Mouse (Mus musculus) kidney, postnatal 4 days (tissue): ENCODE measurements around the gene Tnrc6b.
"Not testable (repeated sequence)": the region's sequence is repeated elsewhere in the genome, so short reads cannot be mapped to it uniquely, and the experiment has no call there.

Experiments
- DNase-seq, 2 experiments: peaks; one replicate each; pipeline ENCODE4 v3.0.0; 2021; ENCODE audit warnings: mixed read lengths in 2 of 2

Gene Tnrc6b

GRCm38 (mm10) chr15:80702910-80703309 lies 8.2 kb upstream of the Tnrc6b start:
- no peak for DNase-seq

GRCm38 (mm10) chr15:80703495-80703894 lies 7.6 kb upstream of the Tnrc6b start:
- DNase-seq = no peak

GRCm38 (mm10) chr15:80704267-80704666 lies 6.8 kb upstream of the Tnrc6b start:
- peak; percentile 86 to 90 for DNase-seq

- DNase-seq = peak; percentile 91 to 92
Measured at GRCm38 (mm10) chr15:80705828-80706549, 5.1 kb upstream of the Tnrc6b start.

- DNase-seq = no peak
Measured at GRCm38 (mm10) chr15:80706596-80706995, 4.5 kb upstream of the Tnrc6b start.

GRCm38 (mm10) chr15:80707088-80707487 lies 4.0 kb upstream of the Tnrc6b start:
- peak; percentile 80 to 84 for DNase-seq

- peak; percentile 51 to 66 for DNase-seq
Measured at GRCm38 (mm10) chr15:80709593-80709992, 1.5 kb upstream of the Tnrc6b start.

GRCm38 (mm10) chr15:80710257-80710607 lies 881 bp upstream of the Tnrc6b start:
- no peak for DNase-seq

- peak; percentile 66 to 81 for DNase-seq
Measured at GRCm38 (mm10) chr15:80711401-80712151, 463 bp downstream of the Tnrc6b start.

- no peak for DNase-seq
Measured at GRCm38 (mm10) chr15:80714299-80714698, 3.2 kb downstream of the Tnrc6b start.

- DNase-seq = peak in 1 of 2 experiments; percentile 19
Measured at GRCm38 (mm10) chr15:80716631-80717135, 5.6 kb downstream of the Tnrc6b start.

GRCm38 (mm10) chr15:80717431-80717830 lies 6.3 kb downstream of the Tnrc6b start:
- no peak for DNase-seq

- DNase-seq = no peak
Measured at GRCm38 (mm10) chr15:80720249-80720648, 9.1 kb downstream of the Tnrc6b start.

- no peak for DNase-seq
Measured at GRCm38 (mm10) chr15:80721861-80722260, 10.7 kb downstream of the Tnrc6b start.

- DNase-seq = peak; percentile 48 to 51
Measured at GRCm38 (mm10) chr15:80722366-80722765, 11.3 kb downstream of the Tnrc6b start.

GRCm38 (mm10) chr15:80729477-80729876 lies 18.4 kb downstream of the Tnrc6b start:
- DNase-seq = no peak

- DNase-seq = no peak
Measured at GRCm38 (mm10) chr15:80731043-80731442, 19.9 kb downstream of the Tnrc6b start.

- DNase-seq = no peak
Measured at GRCm38 (mm10) chr15:80731511-80731910, 20.4 kb downstream of the Tnrc6b start.

GRCm38 (mm10) chr15:80732266-80733030 lies 21.3 kb downstream of the Tnrc6b start:
- peak; percentile 42 to 51 for DNase-seq

GRCm38 (mm10) chr15:80735300-80735699 lies 24.2 kb downstream of the Tnrc6b start:
- no peak for DNase-seq

- not testable (repeated sequence) for DNase-seq
Measured at GRCm38 (mm10) chr15:80735708-80736107, 24.6 kb downstream of the Tnrc6b start.

- DNase-seq = no peak
Measured at GRCm38 (mm10) chr15:80736553-80736952, 25.4 kb downstream of the Tnrc6b start.

- no peak for DNase-seq
Measured at GRCm38 (mm10) chr15:80738244-80738643, 27.1 kb downstream of the Tnrc6b start.
